Mouse (Mus musculus) liver (tissue): ENCODE data around the gene Rps6ka3.

ENCODE experiments used
- DNase-seq: peaks from one replicate; pipeline ENCODE4 v3.0.0-alpha.2; 2020; ENCODE audit warnings: mixed read lengths

The Rps6ka3 gene

DNA sequence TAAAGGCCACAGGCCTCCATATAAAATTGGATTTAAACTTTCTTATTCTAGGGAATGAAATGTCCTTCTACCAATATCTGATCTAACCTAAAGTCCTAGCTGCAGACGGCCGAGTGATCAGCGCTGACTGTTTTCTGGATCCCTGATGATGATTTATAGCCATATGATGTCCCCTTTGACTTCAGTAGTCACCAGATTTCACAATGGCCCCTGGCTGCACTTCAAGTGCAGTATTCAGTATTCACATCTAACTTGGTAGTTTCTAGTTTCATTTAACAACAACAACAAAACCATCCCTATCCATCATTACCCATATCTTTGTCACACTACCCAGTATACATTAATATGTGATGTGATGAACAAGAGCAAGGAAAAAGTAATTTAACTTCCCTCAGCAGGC, 154.4 kb downstream of the Rps6ka3 start:
- no peak for DNase-seq

DNA sequence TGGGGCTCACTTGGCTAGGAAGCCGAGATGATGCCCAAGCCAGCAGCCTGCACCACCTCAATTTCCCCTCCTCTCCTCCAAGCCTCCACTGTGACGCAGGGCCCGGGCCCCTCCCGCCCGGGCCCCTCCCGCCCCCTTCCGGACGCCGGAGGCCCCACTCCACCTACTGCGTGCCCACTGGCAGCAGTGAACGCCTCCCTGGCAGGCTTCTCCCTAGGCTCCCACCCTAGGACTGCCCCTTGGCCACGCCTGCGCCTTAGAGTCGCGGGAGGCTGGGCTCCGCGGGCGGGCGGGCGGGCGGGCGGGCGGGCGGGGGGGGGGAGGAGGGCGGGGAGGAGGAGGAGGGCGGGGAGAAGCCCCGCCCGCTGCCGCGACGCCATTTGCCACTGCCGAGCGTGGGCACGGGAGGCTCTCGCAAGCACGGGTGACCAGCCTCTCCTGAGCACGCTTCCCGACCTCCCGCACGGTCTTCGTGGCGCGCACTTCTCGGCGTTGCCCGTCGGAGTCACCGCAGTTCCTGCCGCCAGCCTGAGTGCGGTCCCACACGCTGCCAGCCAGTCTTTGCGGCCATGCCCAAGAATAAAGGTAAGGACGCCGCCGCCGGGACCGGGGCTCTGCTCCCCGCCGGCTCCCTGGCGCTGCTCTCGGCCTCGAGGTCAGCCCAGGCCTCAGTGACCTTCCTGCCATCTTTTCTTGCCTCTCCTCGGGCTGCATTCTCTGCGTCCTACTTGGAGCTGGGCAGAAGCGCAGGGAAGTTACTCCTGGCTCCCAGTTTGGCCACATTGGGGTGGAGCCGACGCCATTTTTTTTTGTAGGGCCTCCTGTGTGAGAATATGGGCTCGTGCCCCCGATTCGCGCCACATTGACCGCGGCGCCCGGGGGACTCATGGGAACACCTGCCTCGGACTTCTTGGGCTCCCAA, 162.0 kb downstream of the Rps6ka3 start, which contains the start of gene Eif1ax:
Eif1ax (plus strand) TSS at position 348 of the 922 bp plus-strand sequence.
- peak; percentile 92 for DNase-seq

DNA sequence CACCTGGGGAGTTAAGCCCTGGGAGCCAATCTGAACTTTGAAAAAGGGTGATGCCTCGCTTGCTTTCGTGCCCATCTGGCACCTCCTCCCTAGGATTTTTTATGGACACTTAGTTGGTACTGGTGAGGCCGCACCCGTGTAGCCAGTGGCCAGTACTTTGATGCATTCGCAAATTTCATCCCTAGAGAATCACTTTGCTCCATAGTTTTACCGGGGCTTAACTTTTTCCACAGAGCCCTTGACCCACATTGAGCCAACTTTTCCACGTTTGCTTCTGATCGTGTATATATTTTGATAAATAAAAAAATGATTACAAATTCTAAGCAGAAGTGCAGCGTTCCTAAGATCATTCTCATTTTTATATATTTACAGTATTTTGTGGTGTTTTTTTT, 162.6 kb downstream of the Rps6ka3 start:
- no peak for DNase-seq

DNA sequence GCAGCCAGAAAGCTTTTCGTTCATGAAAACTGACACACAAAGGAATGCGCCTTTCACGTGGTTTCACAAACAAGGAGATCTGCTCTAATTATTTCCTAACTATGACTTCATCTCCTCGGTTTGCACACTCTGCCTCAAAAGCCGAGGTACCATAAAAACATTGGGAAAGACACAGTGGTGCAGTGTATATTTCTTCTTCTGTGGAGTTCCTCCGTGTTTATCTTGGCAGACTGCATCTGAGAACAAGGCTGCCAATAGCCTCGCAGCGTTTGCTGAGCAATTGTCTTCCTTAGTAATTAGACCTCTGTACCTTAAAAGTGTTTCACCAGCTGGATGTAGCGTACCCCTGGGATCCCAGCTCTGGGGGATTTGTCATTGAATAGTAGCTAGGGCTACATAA, 177.0 kb downstream of the Rps6ka3 start:
- DNase-seq: no peak

DNA sequence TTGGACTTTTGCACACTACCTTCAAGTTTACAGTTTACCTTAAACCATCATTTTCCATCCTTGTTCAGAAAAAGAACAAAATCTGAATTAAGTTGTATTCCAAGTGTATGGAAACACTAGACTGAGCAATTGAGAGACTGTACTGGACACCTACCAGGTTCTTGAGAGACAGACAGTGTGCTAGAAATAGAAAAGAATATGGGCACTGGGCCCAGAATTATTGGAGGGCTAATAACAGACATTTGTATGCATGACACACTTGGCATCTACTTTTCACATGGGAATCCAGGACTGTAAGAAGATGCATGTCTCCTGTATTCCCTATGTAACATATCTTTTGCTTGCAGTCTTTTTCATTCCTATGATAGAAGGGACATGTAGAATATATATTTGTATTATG, 178.8 kb downstream of the Rps6ka3 start:
- no peak for DNase-seq

DNA sequence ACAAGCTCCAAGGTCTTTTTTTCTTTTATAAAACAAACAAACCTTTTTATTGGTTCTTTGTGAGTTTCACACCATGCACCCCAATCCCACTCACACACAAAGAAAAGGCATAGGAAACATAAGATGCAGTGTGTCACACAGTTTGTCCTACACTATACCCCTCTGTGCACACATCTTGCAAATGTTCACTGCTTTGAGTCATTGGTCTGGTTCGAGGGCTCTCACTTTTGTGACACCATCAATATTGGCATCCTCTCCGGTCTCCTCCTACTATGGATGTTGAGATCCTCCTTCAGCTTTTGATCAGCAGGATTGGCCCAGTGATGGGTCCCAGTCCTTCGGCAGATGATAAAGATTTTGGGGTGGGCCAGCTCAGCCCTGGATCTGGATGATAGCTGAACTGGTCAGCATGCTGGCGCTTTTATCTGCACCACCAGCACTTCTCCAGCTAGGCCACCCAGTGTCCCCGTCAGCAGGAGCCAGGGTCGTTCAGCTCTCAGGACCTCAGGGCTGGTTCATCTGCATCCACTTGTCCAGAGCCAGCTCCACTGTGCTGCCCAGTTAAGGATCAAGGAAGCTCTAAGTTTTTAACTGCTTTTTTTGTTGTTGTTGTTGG, 180.3 kb downstream of the Rps6ka3 start:
- DNase-seq: no peak

DNA sequence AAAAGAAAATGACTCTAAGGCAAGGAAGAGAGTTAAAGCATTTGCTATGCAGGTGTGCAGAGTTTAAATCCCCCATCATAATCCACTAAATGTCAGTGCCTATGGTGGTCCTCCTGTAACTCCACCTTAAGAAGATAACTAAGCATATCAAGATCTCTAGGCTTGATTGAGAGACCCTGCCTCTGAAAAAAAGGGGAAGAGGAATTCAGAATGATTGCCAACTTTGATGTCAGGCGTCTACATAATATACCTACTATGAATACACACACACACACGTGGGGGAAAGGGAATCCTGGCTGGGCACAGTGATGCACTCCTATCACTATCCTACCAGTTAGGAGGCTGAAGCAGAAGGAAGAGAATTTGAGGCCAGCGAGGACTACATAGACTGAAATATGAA, 181.1 kb downstream of the Rps6ka3 start:
- DNase-seq: no peak

DNA sequence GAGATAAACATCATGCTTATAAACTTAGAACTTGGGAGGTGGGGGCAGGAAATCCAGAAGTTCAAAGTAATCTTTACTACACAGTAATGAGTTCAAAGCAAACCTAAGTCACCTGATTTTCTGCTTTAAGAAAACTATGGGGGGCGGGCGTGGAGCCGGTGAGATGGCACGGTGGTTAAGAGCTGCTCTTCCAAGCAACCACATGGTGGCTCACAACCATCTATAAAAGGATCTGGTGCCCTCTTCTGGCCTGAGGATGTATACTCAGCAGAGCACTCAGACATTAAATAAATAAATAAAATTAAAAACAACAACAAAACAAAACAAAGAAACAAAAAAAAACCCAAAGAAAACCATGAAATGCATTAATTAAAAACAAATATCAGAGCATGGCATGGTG, 199.1 kb downstream of the Rps6ka3 start:
- peak; percentile 6 for DNase-seq

DNA sequence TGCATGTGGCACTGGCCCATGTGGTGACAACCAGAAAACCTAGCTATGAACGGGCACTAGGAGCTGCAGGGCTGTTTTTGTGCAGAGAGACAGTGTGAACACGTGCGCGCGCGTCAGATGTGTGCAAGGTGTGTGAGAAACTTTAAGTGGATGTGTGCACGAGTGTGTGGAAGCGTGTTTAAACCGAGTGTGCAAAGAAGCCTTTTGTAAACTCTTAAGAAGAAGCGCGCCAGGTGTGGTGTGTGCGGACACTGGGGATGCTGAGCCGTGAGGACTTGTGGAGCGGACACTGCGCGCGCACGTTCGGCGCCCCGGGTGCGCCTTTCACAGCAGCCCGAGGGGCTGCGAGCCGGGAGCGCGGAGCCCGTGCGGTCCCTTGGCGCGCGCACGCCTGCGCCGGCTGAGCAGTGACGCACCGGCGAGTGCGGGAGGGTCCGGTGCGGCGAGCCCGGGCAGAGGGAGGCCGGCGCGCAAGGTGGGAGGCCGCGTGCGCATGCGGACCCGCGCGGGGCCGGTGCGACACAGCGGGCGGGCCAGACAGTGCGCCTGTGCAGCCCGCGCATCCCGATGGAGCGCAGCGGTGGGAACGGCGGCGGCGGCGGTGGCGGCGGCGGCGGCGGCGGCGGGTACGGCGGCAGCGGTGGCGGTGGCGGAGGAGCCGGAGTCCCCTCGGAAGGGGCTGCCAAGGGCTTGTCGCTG, 204.2 kb downstream of the Rps6ka3 start, which contains the start of gene Map7d2:
Map7d2 (plus strand) TSS at position 443 of the 699 bp plus-strand sequence.
- DNase-seq: no peak

DNA sequence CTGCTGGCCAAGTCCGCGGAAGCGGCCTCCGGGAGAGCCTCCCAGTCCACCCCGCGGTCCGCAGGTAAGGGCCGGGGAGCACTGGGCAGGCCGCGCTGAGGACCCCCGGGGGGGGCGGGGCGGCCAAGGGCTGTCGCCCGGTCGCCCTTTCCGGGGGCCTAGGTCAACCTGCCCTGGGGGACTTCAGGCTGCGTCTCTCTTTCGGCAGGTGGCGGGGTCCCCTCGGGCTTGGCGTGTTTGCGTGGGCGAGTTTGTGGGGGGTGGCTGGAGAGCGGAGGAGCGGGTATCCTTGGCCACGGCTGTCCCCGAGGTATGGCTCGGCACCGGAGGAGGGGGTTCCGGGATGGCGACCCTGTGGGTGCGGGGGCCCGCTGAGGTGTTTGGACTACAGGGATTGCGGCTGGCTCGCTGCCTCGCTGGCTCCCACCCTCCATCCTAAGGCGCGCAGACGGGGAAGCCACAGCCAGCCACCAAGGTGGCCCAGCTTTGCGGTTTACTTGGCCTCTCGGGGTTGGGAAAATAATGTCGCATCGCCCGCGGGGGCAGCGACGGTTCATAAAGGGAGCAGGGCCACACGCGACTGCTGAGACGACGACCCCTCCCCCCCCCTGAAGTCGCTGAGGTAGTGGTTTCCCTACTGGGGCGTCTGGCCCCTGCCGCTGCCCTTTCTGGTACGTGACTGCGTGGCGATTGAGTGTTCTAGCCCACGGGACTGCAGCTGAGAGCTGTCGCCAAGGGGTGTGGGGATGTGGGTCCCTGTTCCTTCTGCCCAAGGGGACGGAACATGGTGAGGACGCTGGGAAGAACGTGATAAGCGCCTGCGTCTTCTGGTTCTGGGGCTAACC, 204.9 kb downstream of the Rps6ka3 start:
- peak; percentile 4 for DNase-seq
